Mouse (Mus musculus): ENCODE results near the gene Donson. TPM values are rescaled to one million over a fixed set of nuclear protein-coding genes. Genes with fewer than 3 reads are reported as not detected.

Gene Donson
- 9.6 TPM for polyA plus RNA-seq (2014; fragmentation: Illumina TruSeq; extraction: RNeasy Lipid Tissue Mini Kit (QIAGEN cat#74804); ENCODE audit: low read depth, low replicate concordance)

DNA sequence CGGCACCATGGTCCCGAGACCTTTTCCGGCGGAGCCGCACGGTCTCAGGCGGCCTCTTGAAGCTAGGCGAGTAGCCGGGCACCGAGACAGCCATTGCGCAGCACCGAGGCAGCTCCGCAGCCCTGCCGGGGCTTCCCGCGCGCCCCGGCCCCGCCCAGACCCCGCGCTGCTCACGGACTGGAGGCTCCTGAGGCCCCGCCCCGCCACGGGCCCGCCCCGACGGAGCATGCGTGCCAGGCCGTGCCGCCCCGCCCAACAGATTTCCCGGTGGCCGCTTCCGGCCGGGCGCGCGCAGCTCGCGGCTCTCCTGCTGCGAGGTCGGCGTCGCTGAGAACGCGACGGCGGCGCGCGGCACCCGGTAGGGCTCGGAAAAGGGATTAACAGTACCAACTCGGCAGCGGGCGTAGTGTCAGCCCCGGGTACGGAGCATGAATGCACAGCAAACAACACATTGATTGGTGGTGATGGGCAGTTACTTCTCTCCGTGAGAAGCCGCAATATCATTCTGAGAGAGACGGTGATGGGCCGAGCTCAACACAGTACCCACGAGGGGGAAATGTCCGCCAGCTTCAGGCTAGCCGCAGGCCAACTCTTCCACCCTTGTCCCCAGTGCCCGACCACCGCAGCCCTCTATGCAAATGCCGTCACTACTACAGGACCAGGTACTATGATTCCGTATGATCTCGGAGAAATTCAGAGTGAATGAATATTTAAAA, at the start of gene Donson:
Donson (minus strand) TSS at position 152 of the 716 bp plus-strand sequence.

DNA sequence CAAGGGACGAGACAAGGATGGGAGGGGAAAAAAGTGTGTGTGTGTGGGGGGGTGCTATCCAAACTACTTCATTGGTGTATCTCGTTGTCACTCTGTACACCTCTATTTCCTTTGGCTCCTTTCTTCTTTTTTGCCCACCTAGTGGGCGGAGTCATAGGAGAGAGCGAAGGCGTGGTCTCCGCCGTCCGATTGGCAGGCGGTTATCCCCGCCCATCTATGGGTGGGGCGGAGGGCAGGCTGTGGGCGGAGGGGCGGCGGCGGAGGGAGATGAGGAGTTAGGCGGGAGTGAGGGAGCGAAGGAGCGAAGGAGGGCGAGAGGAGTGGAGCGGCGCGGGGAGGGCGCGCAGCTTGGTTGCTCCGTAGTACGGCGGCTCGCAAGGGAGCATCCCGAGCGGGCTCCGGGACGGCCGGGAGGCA, 40.5 kb upstream of the Donson start, which contains the start of gene Itsn1:
Itsn1 (plus strand) TSS at position 216 of the 417 bp plus-strand sequence.

DNA sequence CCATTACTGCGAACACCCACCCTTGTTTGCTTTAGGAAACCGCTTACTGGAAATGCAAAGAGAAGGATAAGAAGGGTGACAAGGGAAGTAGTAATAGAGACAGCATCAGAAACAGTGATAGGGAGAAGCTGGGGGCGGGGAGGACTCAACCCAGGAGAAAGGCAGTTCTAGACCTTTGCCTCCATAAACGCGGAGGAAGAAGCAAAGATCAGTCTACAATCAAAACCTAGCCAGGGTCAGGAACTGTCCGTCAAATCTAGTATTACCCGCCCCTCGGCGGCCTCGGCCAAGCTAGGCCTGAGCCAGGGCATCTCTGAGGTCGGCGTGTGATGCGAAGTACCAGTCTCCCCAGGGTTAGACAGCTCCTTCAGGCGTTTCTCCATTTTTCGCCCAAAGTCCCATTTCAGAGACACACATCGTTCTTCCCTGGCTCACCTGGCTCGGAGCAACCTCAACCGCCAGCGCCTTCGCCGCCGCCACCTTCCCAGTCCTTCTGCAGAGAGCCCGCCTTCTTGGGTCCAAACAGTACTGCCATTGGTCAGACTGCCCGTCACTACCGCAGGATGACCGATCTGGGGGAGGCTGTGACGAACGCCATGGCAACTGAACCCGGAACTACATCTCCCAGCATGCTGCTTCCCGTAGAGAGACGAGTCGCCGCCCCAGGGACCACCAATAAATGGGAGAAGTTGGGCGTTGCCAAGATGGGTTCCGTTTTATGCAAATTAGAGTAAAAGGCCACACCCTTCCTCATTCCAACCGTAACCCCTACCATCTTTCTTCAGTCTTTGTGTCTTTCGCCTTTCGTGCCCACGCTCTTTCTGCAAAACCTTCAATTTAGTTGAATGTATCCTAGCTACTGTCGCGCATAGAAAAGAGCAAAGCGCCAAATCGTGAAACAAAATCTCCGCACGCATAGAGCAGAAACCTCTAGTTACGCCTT, 39.8 kb upstream of the Donson start, which contains the start of gene Cryzl1:
Cryzl1 (minus strand) TSS at position 853 of the 943 bp plus-strand sequence.

DNA sequence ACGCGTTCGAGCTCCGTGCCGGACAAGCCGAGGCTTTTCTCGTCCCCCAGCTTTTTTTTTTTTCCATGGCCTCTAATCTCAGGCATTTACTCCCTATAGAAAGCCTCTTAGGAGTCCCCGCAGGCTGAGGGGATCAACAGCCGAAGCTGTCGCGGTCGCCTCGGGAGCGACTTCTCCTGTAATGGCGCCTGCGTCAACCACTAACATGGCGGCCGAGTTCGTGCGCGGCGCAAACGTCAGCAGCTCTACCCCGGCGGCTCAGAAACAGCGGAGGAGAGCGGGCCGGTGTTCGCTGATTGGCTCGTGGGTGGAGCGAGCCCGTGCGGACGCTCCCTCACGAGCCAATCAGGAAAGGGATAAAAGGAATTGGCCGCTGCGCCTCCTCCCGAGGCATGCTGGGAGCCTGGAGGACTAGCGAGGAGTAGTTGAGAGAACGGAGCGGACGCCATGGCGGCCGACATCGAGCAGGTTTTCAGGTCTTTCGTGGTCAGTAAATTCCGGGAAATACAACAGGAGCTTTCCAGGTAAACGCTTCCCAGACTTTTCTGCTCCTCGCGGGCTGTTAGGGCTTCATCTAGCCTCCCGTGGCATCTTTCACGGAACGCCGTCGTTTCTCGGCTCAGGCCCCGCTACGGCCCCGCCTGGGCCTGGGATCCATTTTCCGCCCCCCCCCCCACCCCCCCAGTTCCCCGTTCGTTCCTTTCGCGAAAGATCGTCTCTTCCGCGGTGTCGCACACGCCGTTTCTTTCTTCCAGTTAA, 40.9 kb downstream of the Donson start, which contains the start of gene Son:
Son (plus strand) TSS at position 46 of the 759 bp plus-strand sequence.

DNA sequence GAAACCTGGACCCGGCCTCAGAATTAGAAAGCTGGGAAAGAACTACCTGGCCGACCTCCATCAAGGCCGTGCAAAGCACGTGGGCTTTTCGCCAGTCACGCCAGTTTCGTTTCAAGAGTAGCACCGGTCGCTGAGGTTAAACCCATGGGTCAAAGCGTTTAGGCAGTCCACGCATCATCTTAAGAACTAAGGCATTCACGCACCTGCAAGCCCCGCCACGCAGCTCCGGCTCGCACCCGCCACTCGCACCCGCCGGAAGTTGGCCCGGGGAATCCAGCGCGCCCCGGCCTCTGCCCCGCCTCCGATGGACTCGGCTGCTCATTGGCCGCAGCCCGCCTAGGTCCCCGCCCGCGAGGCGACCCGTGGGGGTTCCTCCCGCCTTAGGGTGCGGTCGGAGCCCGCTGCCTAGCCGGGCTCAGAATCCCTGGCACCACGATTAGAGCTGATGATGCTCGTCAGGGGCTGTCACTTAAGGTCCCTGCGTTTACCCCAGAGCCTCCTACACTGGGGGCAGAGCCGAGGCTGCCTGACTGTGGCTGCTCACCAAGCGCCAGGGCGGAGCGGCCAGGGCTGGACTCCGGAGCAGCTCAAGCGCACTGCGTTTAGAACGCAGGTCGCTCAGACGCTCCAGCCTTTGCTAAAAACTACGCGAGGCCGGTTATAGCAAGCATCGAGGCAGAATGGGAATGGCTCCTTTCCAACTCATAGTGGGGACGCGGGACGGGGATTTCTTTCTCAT, 41.7 kb downstream of the Donson start, which contains the start of gene Gart:
Gart (minus strand) TSS at position 272 of the 739 bp plus-strand sequence.

Other genes starting within 250 kb of the Donson start
- 17.7 TPM for gene Ifnar1, start 203.5 kb downstream of the Donson start, polyA plus RNA-seq (2014; fragmentation: Illumina TruSeq; extraction: RNeasy Lipid Tissue Mini Kit (QIAGEN cat#74804); ENCODE audit: low read depth, low replicate concordance)
- 116 TPM for gene Ifngr2, start 141.7 kb downstream of the Donson start, polyA plus RNA-seq (2014; fragmentation: Illumina TruSeq; extraction: RNeasy Lipid Tissue Mini Kit (QIAGEN cat#74804); ENCODE audit: low read depth, low replicate concordance)
- gene Tmem50b, start 91.0 kb downstream of the Donson start, polyA plus RNA-seq (2014; fragmentation: Illumina TruSeq; extraction: RNeasy Lipid Tissue Mini Kit (QIAGEN cat#74804); ENCODE audit: low read depth, low replicate concordance) = 52.7 TPM
- 41.2 TPM for gene Dnajc28, start 69.7 kb downstream of the Donson start, polyA plus RNA-seq (2014; fragmentation: Illumina TruSeq; extraction: RNeasy Lipid Tissue Mini Kit (QIAGEN cat#74804); ENCODE audit: low read depth, low replicate concordance)
- 48.6 TPM for gene Gart, start 41.8 kb downstream of the Donson start, polyA plus RNA-seq (2014; fragmentation: Illumina TruSeq; extraction: RNeasy Lipid Tissue Mini Kit (QIAGEN cat#74804); ENCODE audit: low read depth, low replicate concordance)
- gene Son, start 41.3 kb downstream of the Donson start, polyA plus RNA-seq (2014; fragmentation: Illumina TruSeq; extraction: RNeasy Lipid Tissue Mini Kit (QIAGEN cat#74804); ENCODE audit: low read depth, low replicate concordance) = 269 TPM
- 35.5 TPM for gene Cryzl1, start 40.2 kb upstream of the Donson start, polyA plus RNA-seq (2014; fragmentation: Illumina TruSeq; extraction: RNeasy Lipid Tissue Mini Kit (QIAGEN cat#74804); ENCODE audit: low read depth, low replicate concordance)
- 37.1 TPM for gene Itsn1, start 40.5 kb upstream of the Donson start, polyA plus RNA-seq (2014; fragmentation: Illumina TruSeq; extraction: RNeasy Lipid Tissue Mini Kit (QIAGEN cat#74804); ENCODE audit: low read depth, low replicate concordance)

All from heart, adult 10 weeks (tissue).